Mouse (Mus musculus) megakaryocyte, embryonic 14.5 days (primary cell): ENCODE data around the gene F12.

ENCODE experiments used
- FLI1 ChIP-seq: IDR thresholded peaks from 2 replicates; pipeline ENCODE4 v1.6.1; 2012; ENCODE audit warnings: low read length, inconsistent platforms, mixed read lengths
- GATA1 ChIP-seq: IDR thresholded peaks from 3 replicates; pipeline ENCODE4 v1.6.1; 2012; ENCODE audit warnings: mixed read lengths, low read length, inconsistent platforms, borderline replicate concordance

DNA sequence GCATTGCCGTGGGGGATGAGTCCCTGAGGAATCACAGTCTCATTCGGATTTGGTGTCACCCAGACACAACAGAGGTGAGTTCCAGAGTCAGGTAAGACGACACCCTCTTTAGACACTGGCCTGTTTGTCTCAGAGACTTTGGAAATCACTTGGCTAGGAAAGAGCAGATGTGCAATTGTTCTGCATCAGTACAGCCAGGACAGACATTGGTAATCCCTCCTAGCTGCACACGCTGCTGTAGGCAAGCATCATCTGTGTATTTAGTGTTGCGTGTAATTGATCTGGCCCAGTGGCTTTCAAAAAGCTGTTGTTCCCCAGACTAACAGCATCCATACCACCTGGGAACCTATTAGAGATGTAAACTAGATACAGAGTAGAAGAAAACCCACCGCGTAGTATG lies 23.3 kb downstream of the F12 start:
- TF ChIP-seq GATA1 (no peak), FLI1 (no peak)
